Mouse (Mus musculus): Measurements from ENCODE around the gene Ooep.
"Not testable (repeated sequence)": the region's sequence is repeated elsewhere in the genome, so short reads cannot be mapped to it uniquely, and the experiment has no call there.

Ooep gene

DNA sequence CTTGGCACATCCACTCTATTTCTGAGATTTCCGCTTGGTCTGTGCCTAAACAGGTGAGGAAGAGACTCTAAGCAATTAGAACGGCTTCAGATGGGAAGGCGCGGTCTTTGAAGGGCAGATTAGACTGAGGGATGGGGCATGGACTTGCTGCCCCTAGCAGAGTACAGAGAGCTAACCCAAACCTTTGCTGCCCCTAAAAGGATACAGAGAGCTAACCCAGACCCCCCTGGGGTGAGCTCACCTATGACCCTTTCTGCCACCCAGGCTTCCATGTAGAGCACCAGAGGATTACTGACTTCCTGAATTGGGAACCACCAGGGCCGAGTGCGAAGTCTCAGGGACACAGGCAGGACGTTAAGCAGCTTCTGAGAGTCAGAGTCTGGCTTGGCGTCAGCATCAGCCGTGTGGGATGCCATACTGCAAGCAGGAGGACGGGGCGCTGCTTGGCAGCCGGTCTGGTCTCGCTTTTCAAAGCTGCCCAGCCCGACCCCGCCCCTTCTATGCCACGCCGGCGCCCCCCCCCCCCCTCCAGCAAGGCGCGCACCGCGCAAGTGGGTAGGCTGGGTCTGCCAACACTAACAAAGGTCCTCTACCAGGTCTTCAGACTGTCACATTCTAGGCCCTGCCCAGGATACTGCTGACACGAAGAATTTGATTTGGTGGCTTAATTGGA is at the start of gene Ooep:
Ooep (minus strand) TSS at position 613 of the 673 bp plus-strand sequence.
- DNase-seq: peak; percentile 9

DNA sequence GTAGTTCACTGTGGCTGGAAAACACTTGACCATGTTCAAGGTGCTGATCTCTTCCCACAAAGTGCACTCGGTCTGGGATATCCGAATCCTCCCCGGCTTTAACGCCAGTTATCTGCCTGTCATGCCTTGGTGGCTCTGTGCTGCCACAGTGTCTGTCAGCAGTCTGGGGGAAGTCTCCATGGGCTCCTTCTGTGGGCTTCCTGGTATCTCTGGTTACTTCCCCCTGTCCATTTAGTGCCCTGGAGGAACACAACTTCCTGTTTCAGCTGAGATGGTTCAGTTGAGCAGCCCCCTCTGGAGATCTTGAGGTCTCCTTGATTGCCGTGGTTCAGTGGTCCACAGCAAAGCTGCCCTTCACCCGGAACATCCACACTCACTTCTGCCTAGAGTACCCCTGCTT is 49.7 kb upstream of the Ooep start:
- DNase-seq: peak; percentile 43

DNA sequence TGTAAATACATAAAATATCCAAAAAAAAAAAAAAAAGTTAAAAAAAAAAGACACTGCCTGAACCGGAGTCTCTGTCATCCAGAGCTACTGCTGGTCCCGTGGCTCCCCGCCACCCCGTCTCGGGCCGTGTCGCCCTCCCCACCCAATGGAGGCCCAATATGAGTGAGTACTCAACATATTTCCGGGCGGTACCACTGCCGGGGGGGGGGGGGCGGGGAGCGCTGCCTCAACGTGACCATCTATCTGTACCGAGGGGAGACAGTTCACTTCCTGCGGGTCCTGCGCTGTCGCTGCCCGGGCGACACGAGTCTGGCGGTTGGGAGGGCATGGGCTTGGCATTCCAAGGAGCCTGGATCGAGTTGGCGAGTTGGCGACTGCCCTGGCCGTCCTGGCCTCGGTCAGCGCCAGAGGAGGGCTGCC is 48.8 kb upstream of the Ooep start:
- no peak for DNase-seq

DNA sequence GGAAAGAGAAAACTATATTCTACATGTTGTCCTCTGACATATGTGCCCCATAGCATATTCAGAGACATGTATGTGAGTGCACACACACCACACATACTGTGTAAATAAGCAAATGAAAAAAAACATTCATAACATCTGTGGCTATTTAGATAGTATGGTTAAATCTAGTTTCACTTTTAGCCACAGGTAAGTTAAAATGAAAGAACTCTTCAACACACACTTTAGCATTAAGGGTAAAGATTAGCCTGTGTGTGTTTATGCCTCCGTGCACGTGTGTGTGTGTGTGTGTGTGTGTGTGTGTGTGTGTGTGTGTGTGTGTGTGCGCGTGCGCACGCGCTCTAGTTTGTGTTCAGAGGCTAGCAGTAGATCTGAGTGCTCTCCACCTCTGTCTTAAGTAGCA is 23.1 kb upstream of the Ooep start:
- DNase-seq: no peak

DNA sequence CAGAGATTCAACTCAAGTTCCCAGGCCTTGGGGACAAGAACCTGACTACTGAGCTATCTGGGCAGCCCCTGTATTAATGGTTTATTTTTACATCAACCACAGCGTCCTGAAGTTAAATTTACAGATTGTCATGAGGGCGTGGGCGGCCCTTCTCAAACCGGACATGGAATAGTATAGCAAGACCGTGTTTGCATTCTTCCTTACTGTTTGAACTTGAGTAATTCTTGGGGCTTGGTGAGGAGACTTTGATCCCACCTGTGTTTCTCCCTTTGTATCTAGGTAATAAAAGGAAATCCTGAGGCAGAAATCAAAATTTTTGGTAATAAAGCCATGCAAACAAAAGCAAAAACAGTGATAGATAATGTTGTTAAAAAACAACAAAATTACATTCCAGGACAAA is 22.0 kb upstream of the Ooep start:
- no peak for DNase-seq

DNA sequence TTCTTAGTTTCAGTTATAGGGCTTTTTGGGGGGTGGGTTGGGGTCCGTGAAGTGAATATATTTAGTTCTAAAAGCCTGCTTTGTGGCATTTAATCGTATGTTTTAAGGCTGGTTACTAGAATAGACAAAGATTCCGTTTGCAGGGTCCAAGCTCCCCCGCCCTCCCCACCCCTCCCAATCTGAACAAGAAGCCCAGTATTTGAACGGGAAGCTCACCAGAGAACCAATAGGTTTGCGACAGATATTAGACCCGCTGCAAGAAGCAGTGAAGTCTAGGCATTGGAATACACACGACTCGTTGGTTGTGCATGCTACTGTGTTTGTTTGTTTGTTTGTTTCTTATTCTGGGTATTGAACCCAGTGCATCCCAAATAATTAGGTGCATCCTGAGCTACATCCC is 18.0 kb upstream of the Ooep start:
- DNase-seq: no peak

DNA sequence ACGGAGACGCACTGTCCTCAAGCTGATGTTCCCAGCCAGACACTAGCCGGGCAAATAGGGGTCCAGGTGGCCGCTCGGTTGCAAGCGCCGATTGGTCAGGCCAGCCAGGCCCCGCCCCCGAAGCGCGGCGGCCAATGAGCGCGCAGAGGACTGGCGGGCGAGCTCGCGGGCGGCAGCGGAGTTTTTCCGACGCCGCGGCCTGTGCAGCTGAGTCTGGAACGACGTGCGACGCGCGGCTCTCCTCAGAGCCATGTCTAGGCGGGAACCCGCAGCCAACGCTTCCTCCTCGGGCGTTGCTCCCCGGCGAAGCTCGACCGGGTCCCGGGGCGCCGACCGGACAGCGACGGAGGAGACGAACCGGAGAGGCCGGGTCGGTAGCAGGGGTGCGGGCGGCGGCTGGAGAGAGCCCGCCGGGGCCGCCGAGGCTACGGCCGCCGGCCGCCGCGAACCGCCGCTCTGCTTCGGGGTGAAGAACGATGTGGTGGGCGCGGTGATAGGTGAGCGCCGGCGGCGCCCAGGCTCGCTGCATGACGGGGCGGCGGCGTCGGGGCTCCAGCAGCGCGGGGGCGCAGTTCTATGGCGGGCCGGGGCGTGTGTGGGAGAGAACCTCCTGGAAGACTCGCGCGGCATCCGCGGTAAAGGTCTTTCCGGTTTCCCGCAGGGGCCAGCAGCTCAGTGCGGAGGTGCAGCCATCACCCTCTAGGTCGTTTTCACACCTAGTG is 17.3 kb upstream of the Ooep start, which contains the start of gene Ddx43:
Ddx43 (plus strand) TSS at position 148 of the 722 bp plus-strand sequence.
- DNase-seq: peak; percentile 33

DNA sequence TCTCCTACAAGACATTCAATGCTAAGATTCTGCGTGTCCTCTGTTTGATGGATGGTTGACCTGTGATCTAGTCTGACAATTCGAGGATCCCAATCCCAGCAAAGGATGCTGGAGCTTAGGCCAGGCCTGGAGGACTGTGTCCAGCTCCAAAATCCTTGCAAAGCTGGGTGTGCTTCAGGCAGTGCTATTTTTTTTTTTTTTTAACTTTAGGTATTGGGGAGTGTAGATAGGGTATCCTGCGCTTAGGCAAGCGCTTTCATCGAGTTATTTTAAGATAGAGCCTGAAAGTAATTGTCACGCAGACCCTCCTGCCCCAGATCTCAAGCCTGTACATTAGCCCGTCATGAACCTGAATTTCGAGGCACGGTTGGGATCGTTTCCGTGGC is 16.7 kb upstream of the Ooep start:
- DNase-seq: no peak

DNA sequence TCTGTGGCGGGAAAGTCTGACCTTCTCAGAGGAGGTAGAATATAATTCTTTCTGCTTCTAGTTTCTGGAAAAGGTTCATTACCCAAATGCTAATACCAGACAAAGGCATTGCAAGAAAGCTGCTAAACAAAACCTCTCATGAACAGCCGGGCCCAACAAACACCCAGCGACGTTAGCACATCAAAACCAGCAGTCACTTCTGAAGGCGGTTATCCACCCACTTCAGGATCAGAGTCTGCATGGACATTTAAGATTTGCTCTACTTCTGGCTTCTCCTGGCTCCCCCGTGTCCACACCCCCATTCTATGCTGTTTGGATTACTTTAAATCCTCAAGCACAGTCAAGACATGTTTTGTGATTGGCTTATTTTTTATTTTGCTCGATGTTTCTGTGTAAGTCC is 16.1 kb upstream of the Ooep start:
- DNase-seq: no peak

DNA sequence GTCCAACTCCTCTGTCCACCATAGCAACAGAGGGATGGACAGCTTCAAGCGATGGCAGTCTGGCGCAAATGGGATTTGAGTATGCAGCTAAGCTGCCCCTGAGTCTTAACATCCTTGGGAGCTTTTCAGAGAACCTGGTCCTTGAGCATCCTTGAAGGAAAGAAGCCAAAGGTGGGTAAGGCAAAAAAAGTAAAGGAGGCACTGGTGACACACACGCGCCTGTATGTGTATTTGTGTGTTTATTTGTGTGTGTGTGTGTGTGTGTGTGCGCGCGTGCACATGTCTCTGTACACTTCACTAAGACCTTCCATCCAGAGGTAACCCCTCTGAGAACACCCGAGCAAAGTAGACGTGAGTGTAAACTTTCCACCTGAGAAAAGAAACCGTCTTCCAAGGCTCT is 15.2 kb upstream of the Ooep start:
- no peak for DNase-seq

DNA sequence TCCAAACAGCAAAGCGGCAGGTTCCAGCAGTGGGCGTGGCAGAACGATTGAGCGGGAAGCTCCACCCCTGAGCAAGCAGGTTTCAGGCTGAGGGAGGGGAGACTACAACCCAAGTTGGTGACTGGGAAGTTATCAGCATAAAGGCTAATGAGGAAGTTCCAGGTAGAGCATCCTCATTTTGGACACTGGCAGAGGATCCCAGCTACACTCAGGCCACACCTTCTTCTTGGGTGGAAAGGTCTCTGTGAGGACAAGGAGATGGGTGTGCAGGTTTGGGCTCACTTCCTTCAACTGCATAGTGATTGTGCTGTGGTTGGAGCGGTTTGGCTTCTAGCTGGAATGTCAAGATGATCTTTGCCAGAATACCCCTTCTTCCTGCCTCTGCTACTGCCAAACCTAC is 11.5 kb upstream of the Ooep start:
- DNase-seq: no peak

DNA sequence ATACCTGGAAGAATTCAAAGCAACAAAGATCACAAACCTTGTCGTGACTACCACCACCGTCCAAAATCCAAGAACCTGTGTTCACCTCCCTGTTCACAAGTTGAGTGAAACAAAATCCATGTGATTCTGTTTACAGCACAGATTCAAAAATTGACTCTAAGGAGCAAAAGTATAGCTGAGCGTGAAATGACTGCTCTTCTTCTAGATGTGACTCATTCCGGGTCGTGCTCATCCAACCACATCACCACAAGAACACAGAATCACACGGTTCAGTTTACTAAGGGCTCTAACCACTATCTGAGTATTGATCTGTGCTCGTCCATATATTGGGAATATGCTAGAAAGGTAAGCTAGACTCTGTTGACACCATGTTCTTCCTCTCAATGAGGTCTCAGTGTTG is 8.4 kb upstream of the Ooep start:
- no peak for DNase-seq

DNA sequence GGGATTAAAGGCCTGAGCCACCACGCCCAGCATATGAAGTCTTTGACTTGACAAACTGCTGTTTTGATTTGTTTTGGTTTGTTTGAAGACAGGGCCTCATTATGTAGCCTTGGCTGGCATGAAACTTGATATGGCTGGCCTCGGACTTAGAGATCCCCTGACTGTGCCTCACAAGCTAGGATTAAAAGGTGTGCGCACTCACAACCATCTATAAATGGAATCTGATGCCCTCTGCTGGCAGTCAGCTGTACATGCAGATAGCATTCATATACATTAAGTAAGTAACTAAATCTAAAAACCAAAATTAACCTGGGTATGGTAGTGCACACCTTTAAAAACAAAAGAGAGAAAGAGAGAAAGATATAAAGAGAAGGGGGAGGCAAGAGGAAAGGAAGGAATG is 7.4 kb upstream of the Ooep start:
- DNase-seq: no peak

DNA sequence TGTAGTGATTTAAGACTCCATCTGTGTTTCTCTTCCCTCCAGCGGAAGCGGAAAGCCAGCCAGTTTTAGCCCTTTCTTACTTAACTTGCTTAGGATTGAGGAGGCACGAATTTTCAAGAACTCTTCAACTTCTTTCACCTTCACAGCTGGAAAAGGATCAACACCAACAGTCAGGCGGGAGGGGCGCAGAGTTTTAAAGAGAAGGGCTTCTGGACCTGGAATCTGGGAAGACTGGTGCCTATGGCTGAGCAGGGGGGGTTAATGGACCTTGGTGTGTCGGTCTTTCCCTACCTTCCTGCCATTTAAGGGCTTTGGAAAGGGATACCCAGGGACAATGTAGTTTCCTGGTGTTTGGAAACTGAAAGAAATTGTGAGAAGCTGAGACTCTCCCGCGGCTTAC is 979 bp downstream of the Ooep start:
- DNase-seq: no peak

DNA sequence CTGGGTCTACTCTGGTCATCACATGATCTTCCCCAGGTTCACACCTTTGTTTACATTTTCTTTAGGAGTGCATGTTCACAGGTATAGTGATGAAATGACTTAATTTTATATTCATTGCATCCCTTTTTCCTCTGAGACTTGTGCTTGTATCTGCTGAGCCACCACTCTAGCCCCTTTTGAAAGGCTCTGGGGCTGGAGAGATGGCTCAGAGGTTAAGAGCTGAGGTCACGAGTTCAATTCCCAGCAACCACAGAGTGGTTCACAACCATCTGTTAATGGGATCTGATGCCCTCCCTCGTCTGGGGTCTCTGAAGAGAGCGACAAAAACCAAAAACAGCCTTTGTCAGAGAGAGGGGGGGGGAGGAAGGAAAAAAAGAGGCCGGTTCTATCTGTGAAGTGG is 3.0 kb downstream of the Ooep start:
- DNase-seq: no peak

DNA sequence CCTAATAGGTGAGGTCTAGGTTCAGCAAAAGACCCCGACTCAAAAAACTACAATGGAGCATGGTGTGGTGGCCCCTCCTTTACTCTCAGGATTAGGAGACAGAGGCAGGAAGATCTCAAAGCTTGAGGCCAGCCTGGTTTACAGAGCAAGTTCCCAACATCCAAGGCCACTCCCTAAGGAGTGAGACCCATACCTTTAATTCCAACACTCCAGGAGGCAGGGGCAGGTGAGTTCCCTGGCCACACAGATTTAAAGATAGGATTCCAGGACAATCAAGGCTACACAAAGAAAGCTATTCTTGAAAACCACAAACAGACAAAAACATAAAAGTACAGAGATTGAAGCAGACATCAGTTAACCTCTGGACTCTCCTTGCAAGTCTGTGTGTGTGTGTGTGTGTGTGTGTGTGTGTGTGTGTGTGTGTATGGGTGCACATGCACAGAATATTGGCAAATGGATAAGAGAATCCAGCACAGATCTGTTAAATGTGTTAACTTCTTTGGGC is 3.6 kb downstream of the Ooep start:
- no peak for DNase-seq

DNA sequence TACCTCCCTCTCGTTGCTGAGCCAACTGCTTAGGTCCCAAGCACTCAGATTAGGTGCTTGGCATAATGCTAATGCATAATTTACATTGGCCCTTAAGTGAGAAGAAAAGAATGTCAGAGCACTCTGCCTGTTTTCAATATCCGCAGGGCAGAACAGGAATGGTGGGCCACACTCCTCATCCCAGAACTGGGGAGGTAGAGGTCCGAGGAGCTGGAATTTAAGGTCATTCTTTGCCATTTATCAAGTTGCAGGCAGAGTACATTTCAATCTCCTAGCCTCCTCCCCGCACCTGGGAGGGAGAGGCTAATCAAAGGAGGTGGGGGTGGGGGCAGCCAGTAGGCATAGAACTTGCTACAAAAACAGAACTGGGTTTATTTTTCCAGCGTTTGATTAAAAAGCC is 4.1 kb downstream of the Ooep start:
- DNase-seq: no peak

DNA sequence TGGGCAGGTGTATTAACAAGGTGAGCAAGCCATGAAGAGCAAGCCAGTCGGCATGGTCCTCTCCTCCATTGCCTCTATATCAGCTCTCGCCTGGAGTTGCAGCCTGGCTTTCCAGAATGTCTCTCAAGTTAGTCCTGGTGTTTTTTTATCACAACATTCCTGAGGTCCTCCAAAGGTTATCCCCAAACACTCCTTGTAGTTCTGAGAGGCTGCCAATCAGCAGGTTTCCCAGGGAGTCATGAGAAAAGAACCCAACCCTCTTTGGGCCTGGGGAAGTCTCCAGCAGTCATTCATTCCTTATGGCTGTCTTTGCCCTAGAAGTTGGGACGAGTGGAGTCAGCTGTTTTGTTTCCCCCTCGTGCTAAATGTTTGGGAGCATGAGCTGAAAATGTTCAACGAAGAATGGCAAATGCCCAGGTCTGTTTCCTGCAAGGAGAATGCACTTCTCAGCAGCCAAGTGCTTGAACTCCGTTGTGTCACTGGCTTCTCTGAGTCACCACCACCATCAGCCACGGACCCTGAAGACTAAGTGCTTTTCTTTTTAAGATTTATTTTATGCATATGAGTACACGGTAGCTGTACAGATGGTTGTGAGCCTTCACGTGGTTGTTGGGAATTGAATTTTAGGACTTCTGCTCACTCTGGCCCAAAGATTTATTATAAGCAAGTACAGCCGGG is 5.6 kb downstream of the Ooep start:
- DNase-seq: no peak

DNA sequence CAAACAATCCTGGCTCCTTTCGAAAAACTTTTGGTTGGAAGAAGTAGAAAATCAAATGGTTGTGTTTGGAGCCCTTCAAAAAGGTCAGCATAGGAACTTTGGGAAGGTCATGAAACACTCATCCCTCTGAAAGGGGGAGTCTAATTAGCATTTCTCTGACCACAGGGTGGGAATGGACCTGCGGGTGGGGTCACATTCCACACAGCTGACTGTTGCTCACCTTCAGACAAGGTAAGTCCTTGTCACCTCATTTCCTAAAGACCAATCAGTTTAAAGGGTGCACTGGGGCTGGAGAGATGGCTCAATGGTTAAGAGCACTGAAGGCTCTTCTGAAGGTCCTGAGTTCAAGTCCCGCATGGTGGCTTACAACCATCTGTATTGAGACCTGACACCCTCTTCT is 7.1 kb downstream of the Ooep start:
- DNase-seq: no peak

DNA sequence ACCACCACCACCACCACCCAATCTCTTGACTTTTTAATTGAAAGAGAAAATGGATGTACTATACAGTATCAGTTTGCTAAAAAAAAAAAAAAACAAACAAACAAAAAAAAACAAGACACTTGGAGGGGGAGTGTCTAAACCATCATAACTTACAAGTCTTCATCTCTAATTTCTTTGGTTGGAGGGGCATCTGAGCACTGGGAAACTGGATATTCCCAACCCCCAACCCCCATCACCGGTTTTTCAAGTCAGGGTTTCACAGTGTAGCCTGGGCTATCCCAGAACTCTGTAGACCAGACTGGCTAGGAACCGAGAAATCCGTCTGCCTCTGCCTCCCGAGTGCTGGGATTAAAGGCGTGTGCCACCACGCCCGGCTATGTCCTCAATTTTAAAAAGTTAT is 8.7 kb downstream of the Ooep start:
- no peak for DNase-seq

DNA sequence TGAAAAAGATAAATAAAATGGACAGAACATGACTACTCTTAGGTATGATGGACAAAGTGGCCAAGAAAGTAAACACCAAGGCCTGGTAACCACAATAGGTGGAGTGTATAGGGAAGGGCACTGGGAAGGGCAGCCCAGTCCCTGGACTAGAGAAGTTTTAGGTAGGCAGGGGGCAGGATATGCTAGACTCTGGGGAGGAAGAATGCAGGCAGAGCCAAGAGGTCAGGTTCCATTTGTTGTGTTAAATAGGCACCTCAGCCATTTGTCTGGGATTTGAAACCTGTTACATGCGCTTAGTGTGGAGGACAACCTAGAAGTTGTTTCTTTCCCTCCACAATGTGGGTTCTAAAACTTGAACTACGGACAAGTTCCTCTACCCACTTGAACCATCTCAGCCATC is 9.2 kb downstream of the Ooep start:
- no peak for DNase-seq

DNA sequence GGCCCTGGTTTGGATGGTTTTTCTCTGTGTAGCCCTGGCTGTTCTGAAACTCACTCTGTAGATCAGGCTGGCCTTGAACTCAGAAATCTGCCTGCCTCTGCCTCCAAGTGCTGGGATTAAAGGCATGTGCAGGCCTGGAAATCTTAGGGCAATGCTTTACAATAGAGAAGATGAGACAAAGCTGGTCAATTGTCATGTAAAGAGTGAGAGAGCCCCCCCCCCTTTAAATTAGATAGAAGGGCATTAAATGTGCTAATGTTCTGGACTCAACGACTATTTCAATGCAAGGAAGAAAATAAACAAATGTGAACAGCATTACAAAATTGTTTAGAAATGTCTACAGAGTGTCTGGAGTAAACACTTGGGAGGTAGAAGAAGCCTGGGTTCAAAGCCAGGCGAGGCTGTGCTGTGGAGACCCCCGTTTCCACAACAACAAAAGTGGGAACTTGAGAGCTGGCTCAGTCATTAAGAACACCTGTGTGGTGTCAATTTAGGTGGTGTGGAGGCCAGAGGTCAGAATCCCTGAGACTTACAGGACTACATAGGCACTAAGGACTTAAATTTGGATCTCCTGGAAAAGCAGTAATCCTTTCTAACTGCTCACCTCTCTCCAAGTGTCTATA is 9.7 kb downstream of the Ooep start:
- DNase-seq: no peak

DNA sequence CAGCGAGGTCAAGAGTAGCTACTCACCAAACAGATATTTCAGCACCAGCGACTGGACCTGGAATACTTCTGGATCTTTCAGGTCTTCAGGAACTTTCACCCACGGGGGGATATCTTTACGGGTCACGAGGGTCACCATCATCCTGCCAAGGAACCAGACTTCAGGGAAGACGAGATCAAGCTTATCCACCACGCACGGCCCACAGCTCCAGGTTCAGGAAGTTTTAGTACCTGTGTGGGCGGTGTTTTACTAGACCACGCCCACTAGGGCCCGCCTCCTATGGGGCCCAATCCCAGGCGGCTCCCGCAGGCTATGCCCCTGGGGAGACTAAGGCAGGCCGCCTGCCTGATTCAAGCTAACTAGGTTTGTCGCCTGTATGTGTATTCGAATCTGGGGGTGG is 10.6 kb downstream of the Ooep start, which contains the start of gene Dppa5a:
Dppa5a (minus strand) TSS at position 219 of the 400 bp plus-strand sequence.
- DNase-seq: not testable (repeated sequence)

Data from layer of hippocampus, adult 9-11 months (tissue).